Mouse (Mus musculus): ENCODE measurements around the gene Dazl. TPM values are rescaled to one million over a fixed set of nuclear protein-coding genes. Genes with fewer than 3 reads are reported as not detected.
A peak's percentile ranks its signal among the peaks of the same experiment; 100 is the strongest.

Gene Dazl
- total RNA-seq (2014; rRNA removed) (0.14 and 0.22 TPM in 2 replicates), polyA plus RNA-seq (2015; fragmentation: Nextera tagmentation; extraction: Ambion mirVana) (0.98 and 1.2 TPM in 2 replicates)

GRCm38 (mm10) chr17:50293241-50293731 is at the start of gene Dazl:
Dazl (minus strand) TSS chr17:50293636.
- DNase-seq (ENCODE audit: low spot score) = no peak

GRCm38 (mm10) chr17:50341850-50342544 is 48.6 kb upstream of the Dazl start:
- peak; percentile 21; the same call in 1 of the 2 replicates for TF ChIP-seq CTCF (IDR thresholded peaks at IDR 0.05)

More at GRCm38 (mm10) chr17:50293241-50293731, at the start of gene Dazl:
- peak within 1 kb of the TSS; percentile 44 for H3K4me3 ChIP-seq (ENCODE audit: low read depth, low read length)
- H3K4me2 ChIP-seq (ENCODE audit: low read depth, low read length, poor library complexity, severe bottlenecking) = peak within 1 kb of the TSS; percentile 58
- no peak for ATAC-seq (ENCODE audit: low FRiP score)
- 95% methylated on average over 43 of the region's 43 CpGs for WGBS
- no peaks in the 10 kb centered on the region for H3K27me3 ChIP-seq (ENCODE audit: insufficient read depth, low read length)
- peak within 1 kb of the TSS; percentile 59; the same call in 1 of the 2 replicates for H3K27ac ChIP-seq (ENCODE audit: low read depth, low read length)
- peaks cover 4% of the 10 kb centered on the region; the same call in 1 of the 2 replicates for H3K9me3 ChIP-seq (ENCODE audit: low read length)
- no peaks in the 10 kb centered on the region for H3K4me1 ChIP-seq (ENCODE audit: insufficient read depth, low read length)
- TF ChIP-seq CTCF (IDR thresholded peaks at IDR 0.05) = no peak
- H3K9ac ChIP-seq (replicated peaks; ENCODE audit: low read length, poor library complexity, severe bottlenecking) = peak within 1 kb of the TSS; percentile 70
- no peaks in the 10 kb centered on the region for H3K36me3 ChIP-seq (ENCODE audit: insufficient read depth, low read length)

GRCm38 (mm10) chr17:50338901-50339300 is 45.5 kb upstream of the Dazl start:
- no peaks in the 10 kb centered on the region for H3K27me3 ChIP-seq (ENCODE audit: insufficient read depth, low read length)
- no peak for TF ChIP-seq CTCF (IDR thresholded peaks at IDR 0.05)
- no peak overlapping the region for H3K27ac ChIP-seq (ENCODE audit: low read depth, low read length)
- no peaks in the 10 kb centered on the region for H3K4me1 ChIP-seq (ENCODE audit: insufficient read depth, low read length)
- ATAC-seq (ENCODE audit: low FRiP score) (no peak), DNase-seq (ENCODE audit: low spot score) (no peak)
- no peaks in the 10 kb centered on the region for H3K36me3 ChIP-seq (ENCODE audit: insufficient read depth, low read length)
- no peak overlapping the region for H3K9ac ChIP-seq (replicated peaks; ENCODE audit: low read length, poor library complexity, severe bottlenecking)
- no peaks in the 10 kb centered on the region for H3K9me3 ChIP-seq (ENCODE audit: low read length)
- H3K4me3 ChIP-seq (ENCODE audit: low read depth, low read length) = no peak overlapping the region
- 94% methylated on average over 7 of the region's 7 CpGs for WGBS
- H3K4me2 ChIP-seq (ENCODE audit: low read depth, low read length, poor library complexity, severe bottlenecking) = no peak overlapping the region

More at GRCm38 (mm10) chr17:50341850-50342544, 48.6 kb upstream of the Dazl start:
- no peaks in the 10 kb centered on the region for H3K9me3 ChIP-seq (ENCODE audit: low read length)
- no peak overlapping the region for H3K27ac ChIP-seq (ENCODE audit: low read depth, low read length)
- 56% methylated on average over 11 of the region's 11 CpGs for WGBS
- 0 out of 2 replicates have a peak, but pooled peaks have one; percentile 31 for ATAC-seq (ENCODE audit: low FRiP score)
- peak; percentile 30 for DNase-seq (ENCODE audit: low spot score)
- no peaks in the 10 kb centered on the region for H3K36me3 ChIP-seq (ENCODE audit: insufficient read depth, low read length)
- H3K27me3 ChIP-seq (ENCODE audit: insufficient read depth, low read length) = no peaks in the 10 kb centered on the region
- no peak overlapping the region for H3K9ac ChIP-seq (replicated peaks; ENCODE audit: low read length, poor library complexity, severe bottlenecking)
- H3K4me1 ChIP-seq (ENCODE audit: insufficient read depth, low read length) = no peaks in the 10 kb centered on the region
- no peak overlapping the region for H3K4me2 ChIP-seq (ENCODE audit: low read depth, low read length, poor library complexity, severe bottlenecking)
- H3K4me3 ChIP-seq (ENCODE audit: low read depth, low read length) = no peak overlapping the region

- ATAC-seq (ENCODE audit: low FRiP score) = no peak
- Histone ChIP-seq H3K27ac (ENCODE audit: low read depth, low read length) (no peak overlapping the region), H3K9me3 (ENCODE audit: low read length) (no peaks in the 10 kb centered on the region), H3K4me3 (ENCODE audit: low read depth, low read length) (no peak overlapping the region), H3K4me2 (ENCODE audit: low read depth, low read length, poor library complexity, severe bottlenecking) (no peak overlapping the region), H3K27me3 (ENCODE audit: insufficient read depth, low read length) (no peaks in the 10 kb centered on the region), H3K36me3 (ENCODE audit: insufficient read depth, low read length) (no peaks in the 10 kb centered on the region), H3K4me1 (ENCODE audit: insufficient read depth, low read length) (no peaks in the 10 kb centered on the region), H3K9ac (replicated peaks; ENCODE audit: low read length, poor library complexity, severe bottlenecking) (no peak overlapping the region)
- 89% methylated on average over 2 of the region's 2 CpGs for WGBS
- TF ChIP-seq CTCF (IDR thresholded peaks at IDR 0.05) = peak; percentile 23; the same call in 1 of the 2 replicates
- no peak for DNase-seq (ENCODE audit: low spot score)
These were observed 42.3 kb upstream of the Dazl start for GRCm38 (mm10) chr17:50335776-50336175.

- no peak for TF ChIP-seq CTCF (IDR thresholded peaks at IDR 0.05)
- no peak for DNase-seq (ENCODE audit: low spot score)
- Histone ChIP-seq H3K9ac (replicated peaks; ENCODE audit: low read length, poor library complexity, severe bottlenecking) (no peak overlapping the region), H3K36me3 (ENCODE audit: insufficient read depth, low read length) (no peaks in the 10 kb centered on the region), H3K27me3 (ENCODE audit: insufficient read depth, low read length) (no peaks in the 10 kb centered on the region), H3K9me3 (ENCODE audit: low read length) (no peaks in the 10 kb centered on the region), H3K4me2 (ENCODE audit: low read depth, low read length, poor library complexity, severe bottlenecking) (no peak overlapping the region), H3K4me3 (ENCODE audit: low read depth, low read length) (no peak overlapping the region), H3K27ac (ENCODE audit: low read depth, low read length) (no peak overlapping the region), H3K4me1 (ENCODE audit: insufficient read depth, low read length) (no peaks in the 10 kb centered on the region)
- WGBS = 89% methylated on average over 5 of the region's 5 CpGs
- no peak for ATAC-seq (ENCODE audit: low FRiP score)
These were observed 41.3 kb upstream of the Dazl start for GRCm38 (mm10) chr17:50334694-50335093.

- no peak for TF ChIP-seq CTCF (IDR thresholded peaks at IDR 0.05)
- H3K9ac ChIP-seq (replicated peaks; ENCODE audit: low read length, poor library complexity, severe bottlenecking) = no peak overlapping the region
- no peaks in the 10 kb centered on the region for H3K9me3 ChIP-seq (ENCODE audit: low read length)
- H3K36me3 ChIP-seq (ENCODE audit: insufficient read depth, low read length) = no peaks in the 10 kb centered on the region
- ATAC-seq (ENCODE audit: low FRiP score) = no peak
- no peak for DNase-seq (ENCODE audit: low spot score)
- 84% methylated on average over 7 of the region's 7 CpGs for WGBS
- no peak overlapping the region for H3K27ac ChIP-seq (ENCODE audit: low read depth, low read length)
- H3K4me3 ChIP-seq (ENCODE audit: low read depth, low read length) = no peak overlapping the region
- H3K4me1 ChIP-seq (ENCODE audit: insufficient read depth, low read length) = no peaks in the 10 kb centered on the region
- no peaks in the 10 kb centered on the region for H3K27me3 ChIP-seq (ENCODE audit: insufficient read depth, low read length)
- H3K4me2 ChIP-seq (ENCODE audit: low read depth, low read length, poor library complexity, severe bottlenecking) = no peak overlapping the region
These were observed 38.5 kb upstream of the Dazl start for GRCm38 (mm10) chr17:50332012-50332300.

All from midbrain, postnatal 0 days (tissue).